Mouse (Mus musculus): ENCODE measurements around the gene Dab2ip.

The Dab2ip gene

GRCm38 (mm10) chr2:35684005-35684404 is 125.9 kb downstream of the Dab2ip start:
- no peak for DNase-seq (ENCODE audit: low spot score)

DNA sequence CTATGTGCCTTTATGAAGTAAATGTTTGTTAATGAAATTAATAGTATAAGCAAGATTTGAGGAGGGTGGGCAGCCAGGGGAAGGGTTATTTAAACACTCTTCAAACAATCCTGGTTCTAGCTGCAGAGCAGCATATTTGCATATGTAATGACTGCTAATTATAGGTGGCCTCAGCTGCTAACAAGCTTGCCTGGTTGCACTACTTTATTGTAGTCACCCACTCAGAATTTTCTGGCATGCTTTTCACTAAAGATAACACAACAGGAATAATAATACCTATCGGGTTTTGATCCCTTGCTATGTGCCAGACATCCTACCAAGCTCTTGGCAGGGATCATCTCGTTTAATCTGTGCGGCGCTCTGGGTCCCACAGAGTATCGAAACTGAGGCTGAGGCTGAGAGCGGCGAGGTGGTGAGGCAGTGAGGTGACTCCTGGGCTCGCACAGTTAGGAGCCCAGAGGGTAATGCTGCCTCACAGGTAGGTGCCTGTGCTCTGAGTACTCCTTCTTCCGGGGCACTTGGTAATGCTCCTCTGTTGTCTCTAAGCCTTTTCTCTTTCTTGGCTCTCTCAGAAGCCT is 126.8 kb downstream of the Dab2ip start:
- no peak for DNase-seq (ENCODE audit: low spot score)

GRCm38 (mm10) chr2:35686104-35686503 is 128.0 kb downstream of the Dab2ip start:
- DNase-seq (ENCODE audit: low spot score) = no peak

DNA sequence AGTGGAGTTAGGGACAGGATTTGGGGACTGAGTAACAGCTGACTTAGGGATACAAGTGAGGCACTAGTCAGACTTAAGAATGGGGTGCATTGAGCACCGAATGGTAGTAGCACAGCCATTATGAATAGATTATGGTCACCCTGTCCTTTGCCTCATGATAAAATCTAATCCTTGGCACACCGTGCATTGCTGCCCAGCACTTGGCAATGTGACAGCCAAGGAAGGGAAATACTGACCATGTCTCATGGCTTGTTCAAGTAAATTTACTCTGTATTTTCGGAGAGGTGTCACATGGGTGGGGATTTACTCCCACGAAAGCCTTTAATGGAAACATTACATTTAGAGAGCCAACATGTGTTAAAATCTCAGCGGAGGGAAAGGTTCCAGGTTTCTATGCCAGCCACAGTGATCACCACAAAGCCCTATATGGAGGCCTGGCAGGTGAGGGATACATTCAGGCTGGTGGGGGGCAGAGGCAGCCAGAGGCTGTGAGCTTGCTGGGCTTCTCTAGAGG is 129.5 kb downstream of the Dab2ip start:
- no peak for DNase-seq (ENCODE audit: low spot score)

DNA sequence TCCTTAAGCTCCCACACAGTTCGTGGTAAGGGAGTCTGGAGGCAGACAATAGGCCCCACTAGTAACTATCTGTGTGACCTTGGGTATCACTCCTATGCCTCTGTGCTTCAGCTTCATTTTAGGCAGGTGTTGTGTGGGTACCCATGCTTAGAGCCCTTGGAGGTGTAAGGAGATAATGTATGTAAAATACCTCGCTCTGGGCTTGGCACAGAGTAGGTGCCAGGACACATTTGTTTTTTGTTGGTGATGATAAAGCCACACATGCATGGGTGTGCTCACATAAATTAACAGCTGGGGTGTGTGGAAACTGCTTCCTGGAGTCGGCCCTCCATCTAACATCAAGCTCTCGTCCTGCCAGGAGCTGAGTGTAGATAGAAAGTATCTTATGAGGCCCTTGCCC is 130.1 kb downstream of the Dab2ip start:
- DNase-seq (ENCODE audit: low spot score) = no peak

DNA sequence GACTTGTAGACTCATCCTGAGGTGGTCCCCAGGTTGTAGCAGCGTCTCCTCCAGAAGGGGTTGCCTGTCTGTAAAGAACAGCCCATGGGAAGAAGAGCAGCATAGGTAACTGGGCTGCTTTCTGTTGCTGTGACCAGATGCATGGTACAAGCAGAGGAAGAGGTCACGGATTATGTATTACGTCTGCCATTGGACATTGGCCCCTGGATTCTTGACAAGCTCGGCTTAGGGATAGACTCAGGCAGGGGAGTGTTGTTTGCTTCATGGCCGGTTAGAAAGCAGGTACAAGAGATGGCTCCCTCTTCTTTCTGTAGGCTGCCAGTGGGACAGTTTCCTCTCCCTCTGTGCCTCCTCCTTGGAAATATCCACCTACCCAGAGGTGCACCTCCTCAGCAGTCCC is 130.5 kb downstream of the Dab2ip start:
- DNase-seq (ENCODE audit: low spot score) = no peak

- DNase-seq (ENCODE audit: low spot score) = no peak
Observed at GRCm38 (mm10) chr2:35689881-35690280, 131.8 kb downstream of the Dab2ip start.

DNA sequence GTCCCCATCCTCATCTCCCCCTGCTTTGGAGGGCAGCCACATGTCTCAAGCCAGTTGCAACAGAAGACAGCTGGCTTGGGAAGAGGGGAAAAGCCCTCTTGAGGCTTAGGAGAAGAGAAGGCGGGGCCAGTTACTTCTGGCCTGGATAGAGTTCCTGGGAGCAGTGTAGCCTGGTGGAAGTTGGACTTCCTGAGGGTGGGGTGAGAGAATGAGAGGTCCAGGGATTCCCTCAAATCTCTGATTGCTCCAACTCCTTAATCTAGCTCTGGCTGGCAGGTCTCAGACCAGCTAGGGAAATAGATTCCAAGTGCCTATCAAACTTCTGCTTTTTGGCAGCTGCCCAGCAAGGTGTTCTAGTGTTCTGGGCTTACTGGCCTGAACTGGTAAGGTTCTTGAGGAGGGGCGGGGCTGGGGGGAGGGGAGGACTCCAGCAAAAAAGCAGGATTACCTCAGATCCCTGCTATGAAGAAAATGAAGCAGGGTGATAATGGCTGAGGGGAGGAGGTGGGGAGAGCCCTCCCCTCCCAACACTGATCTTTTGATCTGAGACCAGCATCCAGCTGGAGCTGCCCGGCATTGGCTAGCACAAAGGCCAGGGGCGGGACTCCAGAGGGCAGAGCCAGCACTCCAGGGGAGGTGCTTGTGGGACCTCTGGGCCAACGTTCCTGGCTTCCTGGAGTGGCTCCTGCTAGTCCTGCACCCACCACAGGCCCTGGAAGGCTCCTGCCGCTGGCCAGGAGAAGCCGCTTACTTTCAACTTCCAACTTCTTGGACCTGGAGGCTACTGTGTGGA is 133.4 kb downstream of the Dab2ip start:
- DNase-seq (ENCODE audit: low spot score) = no peak

DNA sequence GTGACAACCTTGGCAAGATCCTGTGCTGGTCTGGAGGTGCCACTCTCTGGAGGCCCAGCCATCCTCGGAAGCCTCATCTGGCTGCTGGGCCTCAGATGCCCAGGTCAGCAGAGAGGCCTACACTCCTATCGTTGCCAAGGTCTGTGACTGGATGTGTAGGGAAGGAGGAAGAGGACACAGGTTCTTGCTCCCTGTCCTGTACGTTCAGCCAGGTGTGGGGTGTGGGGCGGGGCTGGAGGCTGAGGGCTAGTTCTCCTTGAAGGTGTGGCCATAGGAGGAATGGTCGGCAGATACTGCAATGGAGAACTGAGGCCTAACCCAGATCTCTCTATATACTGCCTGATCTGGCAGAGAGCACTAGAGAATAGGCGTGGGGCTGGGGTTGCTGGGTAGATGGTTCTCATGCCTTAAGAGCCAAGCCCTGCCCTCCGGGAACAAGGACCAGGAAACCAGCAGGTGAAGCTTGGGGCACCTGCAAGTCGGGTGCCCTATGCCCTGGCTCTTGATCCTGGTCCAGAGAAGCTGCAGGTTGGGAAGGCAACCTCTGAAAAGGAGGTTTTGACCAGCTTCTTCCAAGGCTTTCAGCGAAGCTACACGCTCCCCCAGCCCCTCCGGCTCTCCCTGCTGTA is 134.3 kb downstream of the Dab2ip start:
- no peak for DNase-seq (ENCODE audit: low spot score)

- no peak for DNase-seq (ENCODE audit: low spot score)
Observed at GRCm38 (mm10) chr2:35693037-35693436, 135.0 kb downstream of the Dab2ip start.

- no peak for DNase-seq (ENCODE audit: low spot score)
Observed at GRCm38 (mm10) chr2:35694111-35694510, 136.0 kb downstream of the Dab2ip start.

- DNase-seq (ENCODE audit: low spot score) = no peak
Observed at GRCm38 (mm10) chr2:35696193-35696541, 138.1 kb downstream of the Dab2ip start.

DNA sequence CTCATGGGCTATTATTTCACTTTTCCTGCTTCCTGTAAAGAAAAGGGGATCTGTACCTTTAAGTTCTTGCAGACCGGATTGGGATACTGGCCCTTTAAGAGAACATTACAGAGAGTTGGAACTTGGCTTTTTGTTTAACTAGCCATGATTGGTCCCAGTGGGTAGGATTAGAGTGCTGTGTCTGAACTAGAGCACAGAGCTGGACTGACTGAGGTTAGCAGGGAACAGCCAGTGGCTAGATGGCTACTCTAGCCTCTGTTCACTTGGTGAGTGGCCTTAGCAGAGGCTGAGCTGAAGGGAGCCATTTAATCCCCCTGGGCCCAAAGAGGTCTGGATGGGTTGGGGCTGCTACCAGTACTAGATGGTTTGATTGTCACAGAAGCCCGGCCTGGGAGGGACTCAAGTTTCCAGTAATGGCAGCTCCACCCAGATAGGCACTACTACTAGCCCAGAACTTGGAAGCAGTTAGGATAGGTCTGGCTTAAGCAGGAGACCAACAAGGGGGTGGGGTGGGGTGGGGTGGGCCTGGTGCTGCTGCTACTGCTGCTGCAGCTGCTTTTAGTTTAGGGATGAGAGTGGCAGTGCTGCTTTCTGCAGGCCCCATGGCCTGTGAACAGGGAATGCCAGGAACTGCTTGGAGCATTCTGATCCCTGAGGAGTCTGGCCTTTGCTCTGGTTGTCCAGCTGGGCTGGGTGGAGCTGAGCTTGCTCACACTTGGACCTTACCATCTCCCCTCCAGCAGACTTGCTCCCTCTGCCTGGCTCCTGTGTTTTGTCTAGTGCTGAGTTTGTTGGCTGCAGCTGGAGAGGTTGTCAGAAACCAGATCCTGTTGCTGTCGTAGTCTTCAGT is 138.7 kb downstream of the Dab2ip start:
- DNase-seq (ENCODE audit: low spot score) = no peak

GRCm38 (mm10) chr2:35697768-35698167 is 139.7 kb downstream of the Dab2ip start:
- no peak for DNase-seq (ENCODE audit: low spot score)

DNA sequence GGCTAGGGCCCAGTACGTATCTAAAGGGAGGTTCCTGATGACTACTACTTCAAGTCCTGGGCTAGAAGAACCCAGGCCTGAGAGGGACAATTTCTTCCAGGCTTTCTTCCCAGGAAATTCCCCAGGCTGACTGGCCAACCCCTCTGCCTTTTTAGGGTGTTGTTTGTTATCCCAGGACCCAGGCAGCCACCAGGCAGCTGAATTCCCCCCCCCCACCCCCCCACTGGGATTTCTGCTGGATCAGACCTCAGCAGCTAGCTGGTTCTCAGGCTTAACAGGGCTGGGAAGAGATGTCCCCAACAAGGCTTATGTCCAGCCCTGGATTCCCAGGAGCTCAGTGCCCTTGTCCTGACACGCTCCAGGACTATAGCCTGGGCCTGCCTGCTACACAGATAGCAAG is 142.9 kb downstream of the Dab2ip start:
- no peak for DNase-seq (ENCODE audit: low spot score)

GRCm38 (mm10) chr2:35702001-35702400 is 143.9 kb downstream of the Dab2ip start:
- DNase-seq (ENCODE audit: low spot score) = no peak

DNA sequence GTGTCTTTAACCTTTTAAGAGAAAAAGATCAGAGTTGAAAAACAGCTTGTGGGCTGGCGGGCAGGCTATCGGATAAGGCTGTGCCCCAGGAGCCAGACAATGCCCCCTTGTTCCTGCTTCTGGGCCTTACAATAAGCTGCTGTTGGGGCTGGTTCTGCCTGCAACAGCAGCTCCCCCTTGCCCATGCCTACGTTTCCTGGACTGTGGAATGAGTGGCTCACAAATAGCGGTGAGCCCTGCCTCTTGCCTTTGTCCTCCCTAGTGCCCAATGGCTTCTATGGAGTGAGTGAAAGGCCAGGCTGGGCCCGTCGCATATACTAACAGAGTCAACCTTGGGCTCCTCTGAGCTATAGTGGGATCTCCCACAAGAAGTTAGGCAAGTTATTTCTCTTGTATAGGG is 144.5 kb downstream of the Dab2ip start:
- DNase-seq (ENCODE audit: low spot score) = no peak

GRCm38 (mm10) chr2:35703241-35703640 is 145.2 kb downstream of the Dab2ip start:
- DNase-seq (ENCODE audit: low spot score) = no peak

DNA sequence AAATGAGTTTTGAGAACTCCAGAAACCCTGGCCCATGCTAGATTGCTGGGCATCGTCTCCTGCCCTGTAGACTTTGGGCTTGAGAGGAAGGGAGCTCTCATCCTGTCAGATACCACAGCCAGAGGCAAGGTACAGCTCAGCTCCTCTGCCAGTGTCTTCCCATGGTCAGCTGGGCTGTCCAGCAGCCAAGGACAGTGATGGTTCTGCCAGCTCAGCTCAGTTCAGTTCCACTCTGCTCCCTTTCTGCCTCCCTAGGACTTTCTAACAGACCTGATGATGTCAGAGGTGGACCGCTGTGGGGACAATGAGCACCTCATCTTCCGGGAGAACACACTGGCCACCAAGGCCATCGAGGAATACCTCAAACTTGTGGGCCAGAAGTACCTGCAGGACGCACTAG is 154.5 kb downstream of the Dab2ip start:
- no peak for DNase-seq (ENCODE audit: low spot score)

- DNase-seq (ENCODE audit: low spot score) = no peak
Observed at GRCm38 (mm10) chr2:35713460-35713859, 155.4 kb downstream of the Dab2ip start.

DNA sequence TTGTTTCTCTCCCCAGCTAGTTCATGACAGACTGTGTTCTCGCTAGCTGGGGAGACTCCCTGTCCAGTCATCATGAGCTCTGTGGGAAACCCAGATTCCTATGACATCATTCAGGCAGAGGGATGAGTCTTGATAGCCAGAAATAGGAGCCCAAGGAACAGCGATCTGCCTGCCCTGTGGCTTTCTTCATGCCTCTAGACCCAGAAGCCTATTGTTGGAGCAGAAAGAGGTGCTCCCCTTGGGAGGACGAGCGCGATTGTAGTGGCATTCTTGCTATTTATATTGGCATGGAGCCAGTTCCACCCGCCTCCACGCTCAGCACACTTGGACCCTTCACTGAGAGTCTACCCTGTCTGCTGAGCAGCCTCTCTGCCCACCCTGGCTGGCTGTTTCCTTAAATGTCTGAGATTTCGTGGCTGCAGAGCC is 156.7 kb downstream of the Dab2ip start:
- DNase-seq (ENCODE audit: low spot score) = no peak

- no peak for DNase-seq (ENCODE audit: low spot score)
Observed at GRCm38 (mm10) chr2:35715485-35715884, 157.4 kb downstream of the Dab2ip start.

All from T-cell, adult 2 months (primary cell).